Mouse (Mus musculus) intestine, embryonic 16.5 days (tissue): ENCODE data around the gene Pgp. TPM values are rescaled to one million over a fixed set of nuclear protein-coding genes. Genes with fewer than 3 reads are reported as not detected.

Experiments used
- ATAC-seq: fragments of 200-750 bp; cut with Nextera tagmentation; 2 replicates; pipeline ENCODE4 v1.8.0; 2017; ENCODE audit warnings: moderate TSS enrichment, moderate library complexity
- H3K27ac ChIP-seq: fragments of 300-500 bp; sonication (generic); 2 replicates; pipeline ENCODE4 v1.5.1; 2014; ENCODE audit warnings: mild to moderate bottlenecking, low read length
- H3K27me3 ChIP-seq: fragments of 300-500 bp; sonication (generic); replicated peaks from 2 replicates; pipeline ENCODE4 v1.6.1; 2014; ENCODE audit warnings: low read length, control low read depth, mixed read lengths; ENCODE audit not compliant: control insufficient read depth, insufficient read depth
- H3K36me3 ChIP-seq: fragments of 300-500 bp; sonication (generic); 2 replicates; pipeline ENCODE4 v1.6.1; 2014; ENCODE audit warnings: low read length, control low read depth; ENCODE audit not compliant: control insufficient read depth, insufficient read depth
- H3K4me1 ChIP-seq: fragments of 300-500 bp; sonication (generic); 2 replicates; pipeline ENCODE4 v1.6.1; 2014; ENCODE audit warnings: low read length, control low read depth, mixed read lengths; ENCODE audit not compliant: control insufficient read depth, insufficient read depth
- H3K4me2 ChIP-seq: fragments of 300-500 bp; sonication (generic); 2 replicates; pipeline ENCODE4 v1.6.1; 2014; ENCODE audit warnings: low read depth, low read length, control low read depth
- H3K4me3 ChIP-seq: fragments of 300-500 bp; sonication (generic); 2 replicates; pipeline ENCODE4 v1.5.1; 2014; ENCODE audit warnings: mild to moderate bottlenecking, low read length
- H3K9ac ChIP-seq: fragments of 300-500 bp; sonication (generic); 2 replicates; pipeline ENCODE4 v1.6.1; 2014; ENCODE audit warnings: low read depth, low read length
- H3K9me3 ChIP-seq: fragments of 300-500 bp; sonication (generic); 2 replicates; pipeline ENCODE4 v1.6.1; 2016; ENCODE audit warnings: low read length, control low read depth; ENCODE audit not compliant: control insufficient read depth
- WGBS: fragments of 180-500 bp; shearing (Covaris S2); extraction: QIAGEN DNeasy Blood & Tissue Kit; methylation state at CpG from one replicate; pipeline ENCODE4 v1.1.7; 2014; 5-methylcytosine and 5-hydroxymethylcytosine counted together
- polyA plus RNA-seq: library from polyadenylated mRNA; unstranded; fragments of >200 nt; fragmentation: Nextera tagmentation; extraction: Ambion mirVana; gene quantifications from 2 replicates; pipeline ENCODE4 v1.2.1, GENCODE M21; 2015

Pgp gene
- polyA plus RNA-seq, 1 experiment from 2014 or later: 87.1 TPM

DNA sequence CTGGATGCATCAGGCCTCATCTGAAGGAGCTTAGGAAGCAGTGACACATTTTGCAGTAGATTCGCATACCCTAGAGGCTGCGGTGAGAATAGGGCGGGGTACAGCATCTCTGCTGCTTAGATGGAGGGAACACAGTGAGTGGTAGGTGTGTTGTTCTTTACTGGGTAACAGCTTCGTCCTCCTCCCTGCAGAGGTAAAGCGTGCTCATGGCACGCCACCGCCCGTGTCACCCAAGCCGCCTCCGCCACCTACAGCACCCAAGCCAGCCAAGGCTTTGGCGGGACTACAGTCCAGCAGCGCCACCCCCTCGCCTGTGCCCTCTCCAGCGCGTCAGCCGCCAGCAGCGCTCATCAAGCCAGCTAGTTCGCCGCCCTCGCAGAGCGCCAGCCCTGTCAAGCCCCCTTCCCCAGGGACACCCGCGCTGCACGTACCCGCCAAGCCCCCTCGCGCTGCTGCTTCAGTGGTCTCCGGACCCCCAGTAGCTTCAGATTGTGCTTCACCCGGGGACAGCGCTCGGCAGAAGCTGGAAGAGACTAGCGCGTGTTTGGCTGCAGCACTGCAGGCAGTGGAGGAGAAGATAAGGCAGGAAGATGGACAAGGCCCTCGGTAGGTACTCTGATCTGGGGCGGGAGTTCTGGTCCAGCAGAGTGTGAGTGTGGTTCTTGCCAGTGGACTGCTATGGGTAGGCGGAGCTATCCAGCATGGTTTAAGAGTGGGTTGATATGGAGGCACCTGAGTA lies 36.3 kb downstream of the Pgp start:
- Histone ChIP-seq H3K9ac (peak overlapping the region; percentile 58), H3K4me1 (peaks cover 14% of the 10 kb centered on the region), H3K27me3 (no peaks in the 10 kb centered on the region), H3K27ac (no peak overlapping the region), H3K36me3 (peaks cover 19% of the 10 kb centered on the region), H3K4me2 (peak overlapping the region; percentile 48), H3K4me3 (peak overlapping the region; percentile 24; the same call in 1 of the 2 replicates), H3K9me3 (no peaks in the 10 kb centered on the region)
- peak; percentile 45 for ATAC-seq
- 33% methylated on average over 36 of the region's 36 CpGs for WGBS

GRCm38 (mm10) chr17:24507129-24507664 lies 37.0 kb downstream of the Pgp start:
- Histone ChIP-seq H3K4me3 (0 out of 2 replicates have a peak overlapping the region, but pooled peaks have one; percentile 24), H3K4me2 (peak overlapping the region; percentile 48)
- peak; percentile 62 for ATAC-seq

DNA sequence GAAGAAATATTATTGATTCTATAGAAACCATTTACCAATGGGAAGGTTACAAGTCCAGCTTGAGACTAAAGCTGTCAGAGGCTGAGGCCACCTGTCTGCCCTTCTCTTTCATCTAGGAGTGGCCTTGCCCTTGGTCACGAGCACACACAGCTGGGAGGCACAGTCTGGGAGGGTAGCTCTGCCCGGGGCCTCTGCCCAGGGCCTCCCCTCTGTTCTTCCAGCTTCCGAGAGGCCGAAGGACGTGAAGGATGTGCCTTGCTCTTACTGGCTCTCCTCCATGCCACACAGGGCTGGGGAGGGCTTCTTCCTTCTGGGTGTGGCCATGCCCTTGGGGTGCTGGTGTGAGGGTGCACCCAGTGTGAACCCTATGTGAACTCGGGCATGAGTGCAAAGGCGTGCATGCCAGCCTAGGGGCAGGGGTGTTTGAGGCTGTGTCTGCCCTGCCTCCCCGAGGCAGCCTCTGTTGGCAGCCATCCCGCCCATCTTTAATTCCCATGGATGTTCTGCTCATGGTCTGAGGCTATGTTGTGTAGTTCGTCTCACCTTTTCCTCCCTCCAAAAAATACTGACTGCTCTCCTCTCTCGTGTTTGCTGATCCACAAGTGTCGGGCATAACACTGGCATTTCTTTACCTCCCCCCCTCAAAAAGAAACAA lies 37.7 kb downstream of the Pgp start:
- Histone ChIP-seq H3K27me3 (no peaks in the 10 kb centered on the region), H3K4me1 (peaks cover 14% of the 10 kb centered on the region), H3K4me2 (no peak overlapping the region), H3K4me3 (no peak overlapping the region), H3K9ac (no peak overlapping the region), H3K27ac (no peak overlapping the region), H3K36me3 (peaks cover 20% of the 10 kb centered on the region), H3K9me3 (no peaks in the 10 kb centered on the region)
- WGBS: 70% methylated on average over 12 of the region's 12 CpGs
- peak; percentile 54 for ATAC-seq

More at GRCm38 (mm10) chr17:24507129-24507664, 37.0 kb downstream of the Pgp start:
- Histone ChIP-seq H3K4me1 (peaks cover 14% of the 10 kb centered on the region), H3K36me3 (peaks cover 19% of the 10 kb centered on the region), H3K27me3 (no peaks in the 10 kb centered on the region), H3K9me3 (no peaks in the 10 kb centered on the region), H3K27ac (no peak overlapping the region), H3K9ac (peak overlapping the region; percentile 29; the same call in 1 of the 2 replicates)
- WGBS: 47% methylated on average over 19 of the region's 19 CpGs

DNA sequence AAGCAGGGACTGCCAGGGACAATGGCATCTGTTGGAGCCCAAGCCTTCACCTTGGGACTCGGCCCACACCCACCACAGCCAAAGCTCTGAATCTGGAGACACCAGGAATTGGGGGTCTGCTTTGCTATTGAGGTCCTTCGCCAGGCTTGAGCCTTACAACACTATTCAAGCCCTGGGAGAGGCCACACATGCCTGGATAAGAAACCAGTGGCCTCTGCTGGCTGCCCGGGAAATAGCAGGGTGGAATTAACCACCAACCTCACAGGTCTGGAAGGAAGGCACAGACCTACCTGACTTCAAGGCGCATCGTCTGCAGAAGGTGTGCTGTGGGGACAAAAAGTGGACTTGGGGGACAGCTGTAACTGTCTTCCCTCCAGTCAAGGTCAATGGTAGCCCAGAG lies 43.4 kb downstream of the Pgp start:
- Histone ChIP-seq H3K27me3 (no peaks in the 10 kb centered on the region), H3K9ac (no peak overlapping the region), H3K4me1 (no peaks in the 10 kb centered on the region), H3K4me2 (no peak overlapping the region), H3K36me3 (peaks cover 28% of the 10 kb centered on the region), H3K4me3 (no peak overlapping the region), H3K27ac (no peak overlapping the region), H3K9me3 (no peaks in the 10 kb centered on the region)
- 47% methylated on average over 5 of the region's 5 CpGs for WGBS
- peak; percentile 61 for ATAC-seq

- H3K36me3 ChIP-seq: peaks cover 20% of the 10 kb centered on the region; the same call in 1 of the 2 replicates
- peak overlapping the region; percentile 54; the same call in 1 of the 2 replicates for H3K27ac ChIP-seq
- 84% methylated on average over 24 of the region's 24 CpGs for WGBS
- H3K4me1 ChIP-seq: no peaks in the 10 kb centered on the region
- H3K4me3 ChIP-seq: no peak overlapping the region
- no peaks in the 10 kb centered on the region for H3K9me3 ChIP-seq
- peak overlapping the region; percentile 21 for H3K9ac ChIP-seq
- no peaks in the 10 kb centered on the region for H3K27me3 ChIP-seq
- 0 out of 2 replicates have a peak overlapping the region, but pooled peaks have one; percentile 14 for H3K4me2 ChIP-seq
- peak; percentile 30; the same call in 1 of the 2 replicates for ATAC-seq
These were observed 44.4 kb downstream of the Pgp start for GRCm38 (mm10) chr17:24514270-24515257.

- H3K4me1 ChIP-seq: peaks cover 9% of the 10 kb centered on the region
These were observed 50.3 kb downstream of the Pgp start for GRCm38 (mm10) chr17:24520450-24520849.

More at GRCm38 (mm10) chr17:24520450-24520849, 50.3 kb downstream of the Pgp start:
- H3K27me3 ChIP-seq: no peaks in the 10 kb centered on the region
- 86% methylated on average over 4 of the region's 4 CpGs for WGBS
- no peak overlapping the region for H3K4me2 ChIP-seq
- H3K9me3 ChIP-seq: no peaks in the 10 kb centered on the region
- no peak overlapping the region for H3K27ac ChIP-seq
- ATAC-seq: no peak
- no peak overlapping the region for H3K4me3 ChIP-seq
- H3K36me3 ChIP-seq: peaks cover 5% of the 10 kb centered on the region; the same call in 1 of the 2 replicates
- no peak overlapping the region for H3K9ac ChIP-seq

Other genes starting within 250 kb of the Pgp start
- gene Tedc2, start 249.5 kb upstream of the Pgp start, polyA plus RNA-seq: 8.7 TPM in 2 replicates
- 45.6 and 49.9 TPM in 2 replicates for gene Ccnf, start 218.9 kb upstream of the Pgp start, polyA plus RNA-seq
- not detected in 2 replicates for gene Abca17, start 119.3 kb upstream of the Pgp start, polyA plus RNA-seq
- gene Abca3, start 118.4 kb upstream of the Pgp start, polyA plus RNA-seq: 9.6 and 11.3 TPM in 2 replicates
- gene Rnps1, start 55.8 kb upstream of the Pgp start, polyA plus RNA-seq: 233 and 248 TPM in 2 replicates
- gene Eci1, start 43.8 kb upstream of the Pgp start, polyA plus RNA-seq: 159 and 161 TPM in 2 replicates
- gene Dnase1l2, start 27.3 kb upstream of the Pgp start, polyA plus RNA-seq: 1.5 and 1.8 TPM in 2 replicates
- 26.1 and 27.1 TPM in 2 replicates for gene E4f1, start 79 bp upstream of the Pgp start, polyA plus RNA-seq
- gene Bricd5, start 3.5 kb downstream of the Pgp start, polyA plus RNA-seq: 0.34 and 0.40 TPM in 2 replicates
- gene Mlst8, start 8.7 kb downstream of the Pgp start, polyA plus RNA-seq: 25.1 and 26.0 TPM in 2 replicates
- gene Caskin1, start 18.2 kb downstream of the Pgp start, polyA plus RNA-seq: 1.1 and 1.4 TPM in 2 replicates
- gene Traf7, start 57.5 kb downstream of the Pgp start, polyA plus RNA-seq: 81.9 and 87.6 TPM in 2 replicates
- 5.2 and 6.6 TPM in 2 replicates for gene Rab26, start 63.8 kb downstream of the Pgp start, polyA plus RNA-seq
- gene Pkd1, start 79.4 kb downstream of the Pgp start, polyA plus RNA-seq: 12.2 and 13.5 TPM in 2 replicates
- 38.5 and 41.8 TPM in 2 replicates for gene Tsc2, start 162.2 kb downstream of the Pgp start, polyA plus RNA-seq
- 17.2 and 18.1 TPM in 2 replicates for gene Nthl1, start 162.3 kb downstream of the Pgp start, polyA plus RNA-seq
- 37.5 and 38.6 TPM in 2 replicates for gene Slc9a3r2, start 179.9 kb downstream of the Pgp start, polyA plus RNA-seq
- 0.29 TPM in 1 of 2 replicates, not detected in the other for gene Npw, start 188.1 kb downstream of the Pgp start, polyA plus RNA-seq
- gene Zfp598, start 199.3 kb downstream of the Pgp start, polyA plus RNA-seq: 11.0 and 15.4 TPM in 2 replicates
- 6.0 and 6.9 TPM in 2 replicates for gene Syngr3, start 219.6 kb downstream of the Pgp start, polyA plus RNA-seq
- 47.3 and 48.5 TPM in 2 replicates for gene Gfer, start 225.8 kb downstream of the Pgp start, polyA plus RNA-seq
- 17.7 and 19.0 TPM in 2 replicates for gene Noxo1, start 225.8 kb downstream of the Pgp start, polyA plus RNA-seq
- 63.5 and 68.4 TPM in 2 replicates for gene Tbl3, start 237.3 kb downstream of the Pgp start, polyA plus RNA-seq
- gene Rnf151, start 247.7 kb downstream of the Pgp start, polyA plus RNA-seq: 0.15 TPM in 1 of 2 replicates, not detected in the other
- gene Rps2, start 247.7 kb downstream of the Pgp start, polyA plus RNA-seq: 1,425 and 1,515 TPM in 2 replicates